Mouse (Mus musculus) olfactory bulb, adult 2 months (tissue): ENCODE results near the gene Maats1.

Source experiments
- CTCF ChIP-seq: fragments of 200-500 bp; IDR thresholded peaks from 2 replicates; pipeline ENCODE4 v1.5.1; 2012; ENCODE audit warnings: low read depth, mild to moderate bottlenecking, low read length, moderate library complexity; ENCODE audit not compliant: insufficient read depth
- POLR2A ChIP-seq: fragments of 200-500 bp; IDR thresholded peaks from 2 replicates; pipeline ENCODE4 v1.6.1; 2012; ENCODE audit warnings: mild to moderate bottlenecking, low read depth, low read length, moderate library complexity; ENCODE audit not compliant: insufficient read depth

DNA sequence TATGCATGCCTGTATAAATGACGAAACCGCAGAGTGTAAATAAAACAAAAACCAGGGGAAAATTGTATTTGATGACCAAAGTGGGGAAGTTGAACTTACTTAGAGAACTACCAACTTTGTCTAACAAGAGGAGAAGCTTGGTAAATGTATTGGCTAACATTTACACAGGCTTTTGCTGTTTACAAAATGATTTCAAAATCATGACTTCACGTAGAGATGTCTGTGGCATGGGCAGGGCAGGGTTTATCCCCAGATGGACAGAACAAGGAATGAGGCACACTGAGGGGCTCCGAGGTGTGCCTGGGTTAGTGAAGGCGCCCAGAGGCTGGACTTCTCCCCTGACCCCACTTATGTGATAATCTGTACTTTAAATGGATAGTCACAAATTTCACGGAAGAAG lies 54.6 kb downstream of the Maats1 start:
- TF ChIP-seq POLR2A = no peak
- no peak for TF ChIP-seq CTCF
